ENCODE assay signal across 11 mouse cellular contexts in genomic region chr4:53624816-53625215, GRCm38 (mm10). TPM values are rescaled to one million over a fixed set of nuclear protein-coding genes. Genes with fewer than 3 reads are reported as not detected.
DNase-seq lines count a peak whose midpoint lies in the region; ATAC-seq lines count a peak whose summit lies in the region.
"Had no signal": no experiment of that assay in that cellular context is flagged by ENCODE, and none has a peak within 500 bp of the region (broad histone marks: within the 10 kb centered on the region; RNA-seq: fewer than 3 reads in every experiment).

No protein-coding gene starts in this region.

- intact Hi-C loops in gastrocnemius, postnatal 36 days (cut with DNase I), result no loop called here

- WGBS in hindbrain, embryonic 11.5 days, result 46% methylated on average over 4 of the region's 4 CpGs
- WGBS in hindbrain, embryonic 10.5 days, result 51% methylated on average over 4 of the region's 4 CpGs

- 0 out of 2 replicates have a peak, but pooled peaks cover 2% of the 10 kb centered on the region for H3K4me1 ChIP-seq in hindbrain, embryonic 11.5 days (replicated peaks; ENCODE audit: control insufficient read depth, insufficient read depth, low read length)
- H3K4me1 ChIP-seq in hindbrain, embryonic 10.5 days (replicated peaks), result peaks cover 18% of the 10 kb centered on the region
- H3K4me1 ChIP-seq: limb, embryonic 12.5 days had no signal

- no peak overlapping the region for H3K4me3 ChIP-seq in hindbrain, embryonic 11.5 days (ENCODE audit: low read depth, low read length)
- H3K4me3 ChIP-seq in hindbrain, embryonic 10.5 days, result no peak overlapping the region
- H3K4me3 ChIP-seq: embryonic facial prominence, embryonic 15.5 days; limb, embryonic 12.5 days had no signal

- no peak overlapping the region for H3K9ac ChIP-seq in hindbrain, embryonic 11.5 days (ENCODE audit: low read depth, low read length)
- H3K9ac ChIP-seq: embryonic facial prominence, embryonic 15.5 days; limb, embryonic 12.5 days had no signal

- peak; percentile 61; the same call in 1 of the 2 replicates for ATAC-seq in hindbrain, embryonic 11.5 days (ENCODE audit: low FRiP score)
- ATAC-seq in megakaryocyte progenitor cell, adult 5-6 weeks (replicated peaks; ENCODE audit: poor library complexity), result no peak

- H3K27ac ChIP-seq in hindbrain, embryonic 11.5 days (ENCODE audit: low read depth, low read length), result no peak overlapping the region
- H3K27ac ChIP-seq in hindbrain, embryonic 10.5 days, result no peak overlapping the region
- H3K27ac ChIP-seq: embryonic facial prominence, embryonic 15.5 days; limb, embryonic 12.5 days had no signal

- H3K27me3 ChIP-seq in hindbrain, embryonic 11.5 days (ENCODE audit: control insufficient read depth, insufficient read depth, low read length), result no peaks in the 10 kb centered on the region
- H3K27me3 ChIP-seq in hindbrain, embryonic 10.5 days (ENCODE audit: insufficient read depth, poor library complexity, severe bottlenecking), result no peaks in the 10 kb centered on the region
- H3K27me3 ChIP-seq: embryonic facial prominence, embryonic 15.5 days; limb, embryonic 12.5 days had no signal

- H3K9me3 ChIP-seq in hindbrain, embryonic 11.5 days (ENCODE audit: control insufficient read depth, low read length), result no peaks in the 10 kb centered on the region
- H3K9me3 ChIP-seq in hindbrain, embryonic 10.5 days, result no peaks in the 10 kb centered on the region
- H3K9me3 ChIP-seq: embryonic facial prominence, embryonic 15.5 days; limb, embryonic 12.5 days had no signal

- no peaks in the 10 kb centered on the region for H3K36me3 ChIP-seq in hindbrain, embryonic 11.5 days (ENCODE audit: control insufficient read depth, insufficient read depth, low read length)
- no peaks in the 10 kb centered on the region for H3K36me3 ChIP-seq in hindbrain, embryonic 10.5 days
- H3K36me3 ChIP-seq: embryonic facial prominence, embryonic 15.5 days; limb, embryonic 12.5 days had no signal

- H3K4me2 ChIP-seq in hindbrain, embryonic 11.5 days (replicated peaks; ENCODE audit: low read depth, low read length), result no peak overlapping the region
- H3K4me2 ChIP-seq: embryonic facial prominence, embryonic 15.5 days; limb, embryonic 12.5 days had no signal

- peak; percentile 47 for DNase-seq in hindbrain, embryonic 11.5 days (ENCODE audit: low spot score)
- DNase-seq in hindbrain, embryonic 10.5 days (ENCODE audit: low spot score), result no peak
- DNase-seq in adrenal gland, postnatal 25 days, result peak; percentile 58
- DNase-seq in cerebellum, postnatal 36 days, result peak; percentile 49 to 66
- peak; percentile 54 to 64 for DNase-seq in layer of hippocampus, adult 8-10 months (ENCODE audit: low spot score in 2 of 2)
- DNase-seq in B cell, adult 2 months, result no peak
- DNase-seq in gastrocnemius, postnatal 36 days, result no peak

RNA-seq across cellular contexts. Expression of gene Fsd1l, which starts 6.5 kb away (rescaled TPM):
- 21.1 and 30.9 TPM in 2 replicates for polyA plus RNA-seq in hindbrain, embryonic 11.5 days (2014; fragmentation: Nextera tagmentation; extraction: Ambion mirVana)
- polyA plus RNA-seq in hindbrain, embryonic 10.5 days (2016; fragmentation: Nextera tagmentation; extraction: Ambion mirVana), result 23.2 and 26.0 TPM in 2 replicates
- 7.1 and 10.2 TPM in 2 replicates for total RNA-seq in adrenal gland, postnatal 25 days (2021)
- 10 to 100 TPM; 29.1 to 41.2 (median 36.7) TPM for total RNA-seq in layer of hippocampus, adult 8-10 months (2022)
- total RNA-seq in megakaryocyte progenitor cell, adult 5-6 weeks (2015), result 1.9 and 2.0 TPM in 2 replicates
- 2.9 and 3.8 TPM in 2 replicates for total RNA-seq in megakaryocyte progenitor cell, adult 5-6 weeks (2017)
- 10 to 100 TPM; 12.3 to 12.6 TPM for total RNA-seq in gastrocnemius, postnatal 36 days (2021)
- total RNA-seq: MEL had no signal

Comparison
In these comparisons a context has a peak if more than half of its experiments do, and no peak if none do; other contexts are left out.
1. DNase-seq: peak in hindbrain, embryonic 11.5 days (single experiment), adrenal gland, postnatal 25 days (single experiment), cerebellum, postnatal 36 days (2 of 2) and layer of hippocampus, adult 8-10 months (2 of 2); none in hindbrain, embryonic 10.5 days (single experiment), B cell, adult 2 months (0 of 2) and gastrocnemius, postnatal 36 days (0 of 2).